ENCODE assay signal across 14 mouse cellular contexts in the genomic region with DNA sequence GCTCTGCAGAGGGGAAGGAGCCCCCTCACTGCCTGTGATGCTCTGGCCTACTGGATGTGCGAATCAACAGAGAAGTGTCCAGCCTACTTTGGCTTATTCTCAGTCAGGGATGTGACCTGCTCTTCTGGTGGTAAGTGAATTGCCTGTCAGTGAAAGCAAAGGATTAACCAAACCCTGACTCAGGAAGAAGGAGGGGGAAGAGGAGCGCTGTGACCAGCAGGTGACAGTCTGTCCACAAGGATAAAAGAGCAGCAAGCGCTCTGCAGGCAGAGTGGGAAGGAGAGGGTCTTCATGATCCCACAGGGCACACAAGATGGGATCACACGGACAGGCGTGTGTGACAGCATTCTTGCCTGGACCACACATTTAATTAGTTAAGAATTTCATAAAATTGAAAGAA. TPM values are rescaled to one million over a fixed set of nuclear protein-coding genes. Genes with fewer than 3 reads are reported as not detected.
DNase-seq lines count a peak whose midpoint lies in the region; TF ChIP-seq lines count a peak whose summit lies in the region.
"Had no signal": no experiment of that assay in that cellular context is flagged by ENCODE, and none has a peak within 500 bp of the region (broad histone marks: within the 10 kb centered on the region; RNA-seq: fewer than 3 reads in every experiment).

No protein-coding gene starts in this region.

- peaks cover 5 to 12% of the 10 kb centered on the region in 2 experiments; a peak in 3 of 4 replicates for H3K4me1 ChIP-seq in CH12.LX (ENCODE audit: control insufficient read depth in 1 of 2, insufficient read depth in 2 of 2)
- H3K4me1 ChIP-seq: embryonic facial prominence, embryonic 10.5 days; forebrain, embryonic 15.5 days; heart, embryonic 13.5 days; liver, embryonic 13.5 days had no signal

- H3K4me2 ChIP-seq in CH12.LX (ENCODE audit: insufficient read depth, low read depth, poor library complexity, severe bottlenecking): no peak overlapping the region
- H3K4me2 ChIP-seq: forebrain, embryonic 15.5 days; heart, embryonic 13.5 days; liver, embryonic 13.5 days had no signal

- no peaks in the 10 kb centered on the region for H3K27me3 ChIP-seq in CH12.LX (replicated peaks)
- H3K27me3 ChIP-seq: forebrain, embryonic 15.5 days had no signal

- TF ChIP-seq POLR2A in CH12.LX (IDR thresholded peaks at IDR 0.05; ENCODE audit: low read depth, low read length): no peak

- in situ Hi-C loops in CH12.LX (cut with MboI; ENCODE audit: low pct_ligation_motif_present, low pct_unique_long_range_greater_than_20kb, low sequenced_read_pairs): loop anchor here (5.0 kb wide), 1 partner anchor 288 kb away; no protein-coding TSS in a partner anchor

- H3K36me3 ChIP-seq in CH12.LX (replicated peaks in 1 of 2; ENCODE audit: control insufficient read depth in 1 of 2, insufficient read depth in 1 of 2, low read length in 1 of 2): no peaks in the 10 kb centered on the region
- H3K36me3 ChIP-seq: embryonic facial prominence, embryonic 10.5 days; forebrain, embryonic 15.5 days; heart, embryonic 13.5 days; liver, embryonic 13.5 days had no signal

- TF ChIP-seq CTCF in CH12.LX (conservative IDR thresholded peaks at IDR 0.05 in 1 of 2, IDR thresholded peaks at IDR 0.05 in 1 of 2; ENCODE audit: low read depth in 2 of 2, low read length in 2 of 2): peak in 1 of 2 experiments; percentile 57; a peak in 2 of 4 replicates

- dilution Hi-C loops in CH12.LX (cut with MboI; ENCODE audit: extremely low pct_ligation_motif_present, extremely low pct_unique_long_range_greater_than_20kb, low sequenced_read_pairs): no loop called here

- H3K9me3 ChIP-seq in CH12.LX (replicated peaks; ENCODE audit: low read length): no peaks in the 10 kb centered on the region
- H3K9me3 ChIP-seq: embryonic facial prominence, embryonic 10.5 days; forebrain, embryonic 15.5 days; heart, embryonic 13.5 days; liver, embryonic 13.5 days had no signal

- TF ChIP-seq RAD21 in CH12.LX (IDR thresholded peaks at IDR 0.05; ENCODE audit: low read depth, low read length): peak; percentile 56

- no peak overlapping the region for H3K27ac ChIP-seq in CH12.LX (ENCODE audit: insufficient read depth, low read depth)
- H3K27ac ChIP-seq: embryonic facial prominence, embryonic 10.5 days; forebrain, embryonic 15.5 days; heart, embryonic 13.5 days; liver, embryonic 13.5 days had no signal

- TF ChIP-seq EP300 in CH12.LX (IDR thresholded peaks at IDR 0.05; ENCODE audit: low read length): no peak

- no peak overlapping the region for H3K4me3 ChIP-seq in CH12.LX (replicated peaks in 1 of 3; ENCODE audit: low read depth in 2 of 3, low read length in 2 of 3, poor library complexity in 1 of 3)
- H3K4me3 ChIP-seq: embryonic facial prominence, embryonic 10.5 days; forebrain, embryonic 15.5 days; heart, embryonic 13.5 days; liver, embryonic 13.5 days had no signal

- peak; percentile 32 for DNase-seq in embryo, embryonic 11 days
- DNase-seq in embryo, embryonic 10.5 days (ENCODE audit: low spot score): no peak
- peak; percentile 10 to 32 for DNase-seq in kidney, postnatal 4 days
- DNase-seq in kidney, adult 8-10 months: no peak
- no peak for DNase-seq in CH12.LX (ENCODE audit: extremely low read depth)
- DNase-seq in cerebellum, postnatal 10 days: peak; percentile 62 to 66
- no peak for DNase-seq in thymus, postnatal 10 days (ENCODE audit: low spot score in 2 of 2)
- no peak for DNase-seq in B cell, adult 2 months
- DNase-seq: adrenal gland, adult 2 months; liver, embryonic 13.5 days; right cerebral cortex, adult 18-20 months had no signal

- no peak overlapping the region for H3K9ac ChIP-seq in CH12.LX (ENCODE audit: insufficient read depth, low read depth)
- H3K9ac ChIP-seq: forebrain, embryonic 15.5 days; heart, embryonic 13.5 days; liver, embryonic 13.5 days had no signal

- no peaks in the 10 kb centered on the region for H3K79me2 ChIP-seq in CH12.LX (replicated peaks; ENCODE audit: control insufficient read depth, extremely low read depth, insufficient read depth, poor library complexity, severe bottlenecking)

TF ChIP-seq in CH12.LX, 34 proteins besides CTCF, POLR2A, EP300 and RAD21:
- no peak for TF ChIP-seq TBP (conservative IDR thresholded peaks at IDR 0.05; ENCODE audit: low read depth, low read length)
- TF ChIP-seq MAX (IDR thresholded peaks at IDR 0.05; ENCODE audit: low read length): no peak
- no peak for TF ChIP-seq MAZ (IDR thresholded peaks at IDR 0.05; ENCODE audit: low read depth, low read length)
- TF ChIP-seq CHD2 (IDR thresholded peaks at IDR 0.05; ENCODE audit: low read length): no peak
- peak; percentile 42 for TF ChIP-seq SMC3 (IDR thresholded peaks at IDR 0.05; ENCODE audit: low read depth, low read length)
- TF ChIP-seq BHLHE40 (IDR thresholded peaks at IDR 0.05; ENCODE audit: low read depth, low read length): no peak
- TF ChIP-seq TCF12 (IDR thresholded peaks at IDR 0.05; ENCODE audit: low read depth, low read length): no peak
- no peak for TF ChIP-seq MXI1 (IDR thresholded peaks at IDR 0.05; ENCODE audit: low read depth, low read length)
- no peak for TF ChIP-seq JUND (conservative IDR thresholded peaks at IDR 0.05; ENCODE audit: low read depth, low read length)
- no peak for TF ChIP-seq USF2 (conservative IDR thresholded peaks at IDR 0.05; ENCODE audit: low read depth, low read length)
- no peak for TF ChIP-seq MEF2A (IDR thresholded peaks at IDR 0.05; ENCODE audit: borderline replicate concordance, low read depth, low read length)
- TF ChIP-seq MAFK (IDR thresholded peaks at IDR 0.05; ENCODE audit: insufficient replicate concordance, low read length): no peak
- no peak for TF ChIP-seq NRF1 (IDR thresholded peaks at IDR 0.05; ENCODE audit: low read depth, low read length)
- TF ChIP-seq JUN (IDR thresholded peaks at IDR 0.05; ENCODE audit: insufficient read depth, low read depth, low read length): no peak
- no peak for TF ChIP-seq IRF4 (IDR thresholded peaks at IDR 0.05; ENCODE audit: low read depth, low read length)
- no peak for TF ChIP-seq ETS1 (conservative IDR thresholded peaks at IDR 0.05; ENCODE audit: low read depth, low read length)
- 0 out of 2 replicates have a peak, but pooled peaks have one; percentile 8 for TF ChIP-seq ZC3H11A (IDR thresholded peaks at IDR 0.05; ENCODE audit: low read depth, low read length)

RNA-seq across cellular contexts. Expression of a gene that starts 41.0 kb away (rescaled TPM):
- total RNA-seq in CH12.LX (2012; rRNA removed) (276 and 336 TPM in 2 replicates), CH12.LX (2014; rRNA removed) (232 and 237 TPM in 2 replicates)
- polyA plus RNA-seq in CH12.LX (2012; ENCODE audit: insufficient read length, low read depth): 130 and 139 TPM in 2 replicates

Comparison
In these comparisons a context has a peak if more than half of its experiments do, and no peak if none do; other contexts are left out.
1. DNase-seq: peak in embryo, embryonic 11 days (single experiment), kidney, postnatal 4 days (2 of 2) and cerebellum, postnatal 10 days (2 of 2); none in embryo, embryonic 10.5 days (single experiment), kidney, adult 8-10 months (0 of 2), CH12.LX (single experiment), thymus, postnatal 10 days (0 of 2) and B cell, adult 2 months (0 of 2).